Mouse (Mus musculus): ENCODE results near the gene Rab35.

DNA sequence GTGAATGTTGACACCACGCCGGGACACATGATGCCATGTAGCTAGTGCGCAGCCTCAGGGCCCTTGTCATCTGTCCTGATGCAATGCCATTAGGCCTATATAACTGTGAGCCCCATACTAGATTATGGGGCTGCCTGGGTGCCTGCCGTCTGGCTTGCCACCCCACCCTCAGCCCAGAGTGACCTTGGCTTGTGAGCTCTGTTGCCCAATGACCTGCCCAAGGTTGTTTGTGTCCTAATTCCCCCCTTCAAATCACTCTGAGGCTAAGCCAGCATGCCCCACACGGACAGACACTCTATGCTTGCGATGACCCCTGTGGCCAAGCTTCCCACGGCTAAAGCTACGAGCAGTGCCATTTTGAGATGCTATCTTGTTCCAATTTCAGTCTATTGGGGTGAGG is 18.0 kb downstream of the Rab35 start:
- TF ChIP-seq POLR2A (IDR thresholded peaks at IDR 0.05; ENCODE audit: borderline replicate concordance, insufficient read depth, low read length) = no peak
- TF ChIP-seq CTCF (IDR thresholded peaks at IDR 0.05; ENCODE audit: borderline replicate concordance, insufficient read depth, low read depth, low read length) = no peak

Measured in cerebellum, adult 2 months (tissue).